Mouse (Mus musculus) B cell, adult 2 months (primary cell): Measurements from ENCODE around the gene Tpm3.

Source experiments
- DNase-seq, 2 experiments: peaks; one replicate each; pipeline ENCODE4 v3.0.0; 2022

The Tpm3 gene

GRCm38 (mm10) chr3:90139962-90140361 is 67.5 kb downstream of the Tpm3 start:
- no peak for DNase-seq

DNA sequence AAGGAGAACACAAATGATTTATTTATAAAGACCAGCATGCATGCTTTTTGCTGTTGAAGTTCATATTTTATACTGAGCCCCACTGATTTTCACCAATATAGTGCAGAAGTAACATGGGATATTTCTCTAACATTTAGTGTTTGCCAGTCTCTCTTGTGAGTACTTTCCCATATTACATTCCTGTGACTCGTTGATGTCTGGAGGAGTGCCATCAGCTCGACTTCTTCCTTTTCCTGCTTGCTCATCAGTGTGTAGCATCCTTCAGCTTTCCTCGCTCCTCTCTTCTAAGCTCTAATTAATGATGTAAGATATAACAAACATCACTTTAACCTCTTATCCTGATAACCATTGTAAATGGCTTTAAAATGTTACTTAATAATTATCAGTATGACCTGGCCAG is 73.0 kb downstream of the Tpm3 start:
- no peak for DNase-seq

DNA sequence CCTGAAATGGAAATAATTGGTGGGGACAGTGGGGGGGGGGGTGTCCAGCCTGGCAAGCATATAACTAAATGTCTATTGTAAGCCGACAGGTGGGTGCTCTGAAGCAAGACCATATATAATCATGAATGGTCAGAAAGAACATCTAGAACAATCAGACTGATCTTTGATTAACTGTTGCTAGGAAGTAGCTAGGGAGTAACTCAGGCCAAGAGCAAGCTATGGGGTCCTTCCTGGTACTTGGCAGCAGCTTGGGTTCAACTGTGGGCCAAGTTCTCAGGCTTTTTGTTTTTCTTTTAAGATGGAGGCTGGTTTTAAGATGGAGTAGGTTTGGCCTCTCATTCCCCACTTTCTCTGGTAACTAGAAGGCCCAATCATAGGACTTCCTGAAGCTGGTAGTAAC is 74.2 kb downstream of the Tpm3 start:
- DNase-seq = no peak
